Mouse (Mus musculus): ENCODE measurements at regions not wholly inside any gene's neighbourhood (a gene's known extent, or its start where the extent isn't known, plus 50 kb on each side); places are given as distances from the start of the nearest gene placed in this dataset.

GRCm38 (mm10) chr2:79131743-79132517 lies 123.3 kb upstream of the Itga4 start:
- TF ChIP-seq CTCF (IDR thresholded peaks at IDR 0.05; ENCODE audit: low read depth) (no peak), EP300 (IDR thresholded peaks at IDR 0.05; ENCODE audit: low read depth) (peak; percentile 77)
- peaks cover 38 to 48% of the 10 kb centered on the region in 2 experiments for H3K4me1 ChIP-seq (replicated peaks; ENCODE audit: control insufficient read depth in 2 of 2, insufficient read depth in 2 of 2, low read length in 1 of 2)
- H3K4me3 ChIP-seq (ENCODE audit: insufficient read depth in 1 of 2, low read depth in 2 of 2, low read length in 2 of 2), result no peak overlapping the region
- no peaks in the 10 kb centered on the region for H3K36me3 ChIP-seq (replicated peaks; ENCODE audit: control insufficient read depth, insufficient read depth, low read depth)
- peak in 2 of 3 experiments; percentile 34 to 44 for DNase-seq (ENCODE audit: low read depth in 3 of 3, low spot score in 3 of 3)
- H3K27ac ChIP-seq, result peak overlapping the region; percentile 69
- H3K27me3 ChIP-seq (ENCODE audit: control insufficient read depth, insufficient read depth, low read length), result no peaks in the 10 kb centered on the region
- H3K4me2 ChIP-seq (ENCODE audit: low read depth), result peak overlapping the region; percentile 31
- ATAC-seq (ENCODE audit: insufficient read depth), result peak; percentile 78
- H3K9ac ChIP-seq (replicated peaks), result peak overlapping the region; percentile 12; the same call in 1 of the 2 replicates
- 27% methylated on average over 5 of the region's 5 CpGs for WGBS (ENCODE audit: insufficient replicate concordance)
- H3K9me3 ChIP-seq (ENCODE audit: control insufficient read depth, low read length), result no peaks in the 10 kb centered on the region

DNA sequence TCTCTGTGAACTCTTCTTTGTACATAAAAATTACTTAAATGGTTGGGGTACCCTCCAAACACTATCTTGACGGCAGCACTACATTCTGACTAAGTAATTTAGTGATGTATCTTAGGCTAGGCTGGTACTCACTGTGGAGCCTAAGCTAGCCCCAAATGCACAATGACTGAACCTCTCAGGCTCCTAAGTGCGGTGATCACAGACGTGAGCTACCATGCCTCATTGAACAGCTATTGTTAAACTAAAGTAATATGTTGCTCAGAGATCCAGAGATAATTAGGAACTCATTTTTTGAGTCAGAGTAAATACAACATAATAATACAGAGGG lies 122.7 kb upstream of the Itga4 start:
- WGBS (ENCODE audit: insufficient replicate concordance), result 66% methylated on average over 3 of the region's 3 CpGs
- Histone ChIP-seq H3K27ac (no peak overlapping the region; the same call in 1 of the 2 replicates), H3K9ac (replicated peaks) (no peak overlapping the region), H3K27me3 (ENCODE audit: control insufficient read depth, insufficient read depth, low read length) (no peaks in the 10 kb centered on the region), H3K36me3 (replicated peaks; ENCODE audit: control insufficient read depth, insufficient read depth, low read depth) (no peaks in the 10 kb centered on the region), H3K4me2 (ENCODE audit: low read depth) (no peak overlapping the region), H3K4me3 (ENCODE audit: insufficient read depth in 1 of 2, low read depth in 2 of 2, low read length in 2 of 2) (no peak overlapping the region), H3K9me3 (ENCODE audit: control insufficient read depth, low read length) (no peaks in the 10 kb centered on the region), H3K4me1 (replicated peaks; ENCODE audit: control insufficient read depth in 2 of 2, insufficient read depth in 2 of 2, low read length in 1 of 2) (peaks cover 36 to 44% of the 10 kb centered on the region in 2 experiments)
- DNase-seq (ENCODE audit: low read depth in 3 of 3, low spot score in 3 of 3) (no peak), ATAC-seq (ENCODE audit: insufficient read depth) (no peak)
- TF ChIP-seq EP300 (IDR thresholded peaks at IDR 0.05; ENCODE audit: low read depth) (no peak), CTCF (IDR thresholded peaks at IDR 0.05; ENCODE audit: low read depth) (no peak)

DNA sequence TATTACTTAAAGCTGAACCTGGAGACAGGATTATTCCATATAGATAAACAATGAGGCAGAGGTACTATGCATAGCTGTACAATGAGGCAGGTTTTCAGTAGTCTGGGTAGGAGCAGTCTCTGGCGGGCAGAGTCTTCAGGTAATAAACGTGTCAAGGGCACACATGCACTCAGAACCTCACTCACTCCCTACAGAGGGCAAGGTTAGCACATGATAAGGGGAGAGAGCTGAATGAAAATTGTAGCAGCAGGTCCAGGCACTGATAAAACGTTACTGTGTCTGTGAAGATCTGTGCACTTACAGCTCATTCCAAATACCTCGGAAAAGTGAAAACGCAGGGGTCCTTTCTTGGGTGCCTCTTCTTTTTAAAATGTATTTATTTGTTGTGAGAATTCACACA lies 120.9 kb upstream of the Itga4 start:
- WGBS (ENCODE audit: insufficient replicate concordance), result 16% methylated on average over 5 of the region's 5 CpGs
- ATAC-seq (ENCODE audit: insufficient read depth), result peak; percentile 77
- H3K4me2 ChIP-seq (ENCODE audit: low read depth), result peak overlapping the region; percentile 37

DNA sequence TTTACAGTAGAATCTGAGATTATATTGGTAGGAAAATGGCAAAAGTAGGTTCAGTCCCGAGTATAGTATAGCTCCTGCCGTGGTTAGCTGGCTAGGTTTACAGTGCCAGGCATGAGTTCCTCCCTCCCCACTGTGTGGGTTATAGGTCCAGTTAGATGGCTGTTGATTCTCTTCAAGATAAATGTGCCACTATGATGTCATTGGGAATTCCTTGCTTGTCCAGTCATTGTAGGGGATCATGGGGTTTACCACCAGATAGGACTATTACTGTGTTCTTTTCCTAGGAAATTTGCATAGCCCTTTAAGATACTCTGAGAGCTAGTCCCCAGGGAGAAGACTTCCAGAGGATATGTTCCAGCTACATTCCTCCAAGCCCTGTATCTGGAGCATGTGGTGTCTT lies 119.2 kb upstream of the Itga4 start:
- Histone ChIP-seq H3K27ac (no peak overlapping the region), H3K9me3 (ENCODE audit: control insufficient read depth, low read length) (no peaks in the 10 kb centered on the region), H3K4me2 (ENCODE audit: low read depth) (no peak overlapping the region), H3K4me3 (ENCODE audit: insufficient read depth in 1 of 2, low read depth in 2 of 2, low read length in 2 of 2) (no peak overlapping the region), H3K4me1 (replicated peaks; ENCODE audit: control insufficient read depth in 2 of 2, insufficient read depth in 2 of 2, low read length in 1 of 2) (peaks cover 27 to 39% of the 10 kb centered on the region in 2 experiments), H3K27me3 (ENCODE audit: control insufficient read depth, insufficient read depth, low read length) (no peaks in the 10 kb centered on the region), H3K9ac (replicated peaks) (no peak overlapping the region), H3K36me3 (replicated peaks; ENCODE audit: control insufficient read depth, insufficient read depth, low read depth) (no peaks in the 10 kb centered on the region)
- TF ChIP-seq CTCF (IDR thresholded peaks at IDR 0.05; ENCODE audit: low read depth) (no peak), EP300 (IDR thresholded peaks at IDR 0.05; ENCODE audit: low read depth) (no peak)
- DNase-seq (ENCODE audit: low read depth in 3 of 3, low spot score in 3 of 3), result no peak
- WGBS (ENCODE audit: insufficient replicate concordance), result 67% methylated on average over 2 of the region's 2 CpGs
- ATAC-seq (ENCODE audit: insufficient read depth), result no peak

More for the DNA sequence above, 120.9 kb upstream of the Itga4 start:
- peak overlapping the region; percentile 53 for H3K27ac ChIP-seq
- no peaks in the 10 kb centered on the region for H3K9me3 ChIP-seq (ENCODE audit: control insufficient read depth, low read length)
- no peaks in the 10 kb centered on the region for H3K36me3 ChIP-seq (replicated peaks; ENCODE audit: control insufficient read depth, insufficient read depth, low read depth)
- H3K27me3 ChIP-seq (ENCODE audit: control insufficient read depth, insufficient read depth, low read length), result no peaks in the 10 kb centered on the region
- H3K9ac ChIP-seq (replicated peaks), result peak overlapping the region; percentile 1; the same call in 1 of the 2 replicates
- peaks cover 31 to 43% of the 10 kb centered on the region in 2 experiments for H3K4me1 ChIP-seq (replicated peaks; ENCODE audit: control insufficient read depth in 2 of 2, insufficient read depth in 2 of 2, low read length in 1 of 2)
- TF ChIP-seq EP300 (IDR thresholded peaks at IDR 0.05; ENCODE audit: low read depth) (peak; percentile 77), CTCF (IDR thresholded peaks at IDR 0.05; ENCODE audit: low read depth) (peak; percentile 15; the same call in 1 of the 2 replicates)
- DNase-seq (ENCODE audit: low read depth in 3 of 3, low spot score in 3 of 3), result peak in 2 of 3 experiments; percentile 47 to 50
- H3K4me3 ChIP-seq (ENCODE audit: insufficient read depth in 1 of 2, low read depth in 2 of 2, low read length in 2 of 2), result no peak overlapping the region

- H3K9me3 ChIP-seq (ENCODE audit: control insufficient read depth, low read length), result no peaks in the 10 kb centered on the region
- no peak overlapping the region for H3K9ac ChIP-seq (replicated peaks)
- DNase-seq (ENCODE audit: low read depth in 3 of 3, low spot score in 3 of 3) (no peak), ATAC-seq (ENCODE audit: insufficient read depth) (no peak)
- peaks cover 18 to 30% of the 10 kb centered on the region in 2 experiments for H3K4me1 ChIP-seq (replicated peaks; ENCODE audit: control insufficient read depth in 2 of 2, insufficient read depth in 2 of 2, low read length in 1 of 2)
- no peak overlapping the region for H3K4me3 ChIP-seq (ENCODE audit: insufficient read depth in 1 of 2, low read depth in 2 of 2, low read length in 2 of 2)
- H3K4me2 ChIP-seq (ENCODE audit: low read depth), result no peak overlapping the region
- WGBS (ENCODE audit: insufficient replicate concordance), result 78% methylated on average over 12 of the region's 12 CpGs
- no peak overlapping the region for H3K27ac ChIP-seq
- TF ChIP-seq CTCF (IDR thresholded peaks at IDR 0.05; ENCODE audit: low read depth) (no peak), EP300 (IDR thresholded peaks at IDR 0.05; ENCODE audit: low read depth) (no peak)
- H3K27me3 ChIP-seq (ENCODE audit: control insufficient read depth, insufficient read depth, low read length), result no peaks in the 10 kb centered on the region
- no peaks in the 10 kb centered on the region for H3K36me3 ChIP-seq (replicated peaks; ENCODE audit: control insufficient read depth, insufficient read depth, low read depth)
These were observed 118.4 kb upstream of the Itga4 start for GRCm38 (mm10) chr2:79136619-79137458.

Data from liver, embryonic 14.5 days (tissue).